Comparison of ENCODE assay signal across 8 mouse cellular contexts in the genomic region with DNA sequence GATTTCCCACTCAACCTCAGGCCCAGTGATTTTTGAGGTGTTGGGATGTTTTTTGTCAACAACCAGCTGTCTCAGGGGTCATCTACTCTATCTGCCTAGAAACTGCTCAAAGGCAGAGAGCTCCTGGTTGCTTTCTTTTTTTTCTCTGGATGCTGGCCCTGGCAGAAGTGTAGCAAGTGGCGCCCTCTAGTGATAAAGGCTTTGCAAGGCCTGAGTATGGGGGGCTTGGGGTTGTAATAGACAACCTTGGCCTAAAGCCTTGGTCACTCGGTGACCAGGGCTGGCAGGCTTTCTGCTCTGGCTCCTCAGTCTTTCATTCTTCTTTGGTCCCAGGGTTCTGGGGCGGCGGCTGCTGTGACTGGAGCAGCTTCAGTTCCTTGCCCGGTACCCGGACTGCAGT.
A peak's percentile ranks its signal among the peaks of the same experiment; 100 is the strongest.
DNase-seq lines count a peak whose midpoint lies in the region; ATAC-seq and TF ChIP-seq lines count a peak whose summit lies in the region.
"Had no signal": no experiment of that assay in that cellular context is flagged by ENCODE, and none has a peak within 500 bp of the region (broad histone marks: within the 10 kb centered on the region; RNA-seq: fewer than 3 reads in every experiment).

No protein-coding gene starts in this region.

- no peak overlapping the region for H3K27ac ChIP-seq in ES-Bruce4 (ENCODE audit: insufficient read depth, low read length)
- H3K27ac ChIP-seq in hindbrain, embryonic 16.5 days (ENCODE audit: low read depth, low read length), result no peak overlapping the region

- no peak for TF ChIP-seq POLR2A in ES-Bruce4 (IDR thresholded peaks at IDR 0.05; ENCODE audit: insufficient read depth, low read length)

- TF ChIP-seq EP300 in ES-Bruce4 (IDR thresholded peaks at IDR 0.05; ENCODE audit: insufficient read depth, low read depth, low read length), result no peak

- no peak overlapping the region for H3K9ac ChIP-seq in ES-Bruce4 (ENCODE audit: low read depth, poor library complexity, severe bottlenecking)
- no peak overlapping the region for H3K9ac ChIP-seq in hindbrain, embryonic 16.5 days (ENCODE audit: low read depth, low read length)
- H3K9ac ChIP-seq: kidney, embryonic 15.5 days had no signal

- no peak overlapping the region for H3K4me3 ChIP-seq in ES-Bruce4 (ENCODE audit: low read depth, low read length)
- H3K4me3 ChIP-seq in hindbrain, embryonic 16.5 days (ENCODE audit: low read length), result no peak overlapping the region
- H3K4me3 ChIP-seq: kidney, embryonic 15.5 days had no signal

- peak; percentile 53 for TF ChIP-seq CTCF in ES-Bruce4 (IDR thresholded peaks at IDR 0.05; ENCODE audit: low read depth, low read length)

- ATAC-seq in hindbrain, embryonic 16.5 days, result peak; percentile 43; the same call in 1 of the 2 replicates

- intact Hi-C loops in gastrocnemius, postnatal 36 days (cut with DNase I), result no loop called here

- H3K4me2 ChIP-seq in hindbrain, embryonic 16.5 days (ENCODE audit: low read length), result no peak overlapping the region
- H3K4me2 ChIP-seq: kidney, embryonic 15.5 days had no signal

- no peaks in the 10 kb centered on the region for H3K4me1 ChIP-seq in ES-Bruce4 (ENCODE audit: control insufficient read depth, insufficient read depth, low read length)
- peaks cover 8% of the 10 kb centered on the region for H3K4me1 ChIP-seq in hindbrain, embryonic 16.5 days (ENCODE audit: control insufficient read depth, insufficient read depth, low read depth, low read length)

- no peaks in the 10 kb centered on the region for H3K36me3 ChIP-seq in ES-Bruce4 (ENCODE audit: control insufficient read depth, insufficient read depth, low read length, poor library complexity, severe bottlenecking)
- no peaks in the 10 kb centered on the region for H3K36me3 ChIP-seq in hindbrain, embryonic 16.5 days (ENCODE audit: control insufficient read depth, insufficient read depth, low read length)
- H3K36me3 ChIP-seq: kidney, embryonic 15.5 days had no signal

- H3K9me3 ChIP-seq in ES-Bruce4 (replicated peaks; ENCODE audit: control insufficient read depth, insufficient read depth, low read length, poor library complexity, severe bottlenecking), result no peaks in the 10 kb centered on the region
- no peaks in the 10 kb centered on the region for H3K9me3 ChIP-seq in hindbrain, embryonic 16.5 days (ENCODE audit: control insufficient read depth, low read length)
- H3K9me3 ChIP-seq: kidney, embryonic 15.5 days had no signal

- peak; percentile 35 for DNase-seq in kidney, postnatal 10 days
- no peak for DNase-seq in kidney, postnatal 14 days
- peak; percentile 58 for DNase-seq in 3134 (ENCODE audit: extremely low read depth, insufficient read length, low spot score)
- DNase-seq in ovary, postnatal 36 days (ENCODE audit: low spot score), result no peak
- no peak for DNase-seq in gastrocnemius, postnatal 36 days

- no peaks in the 10 kb centered on the region for H3K27me3 ChIP-seq in ES-Bruce4 (ENCODE audit: control insufficient read depth, insufficient read depth, low read length, poor library complexity, severe bottlenecking)
- H3K27me3 ChIP-seq in hindbrain, embryonic 16.5 days (replicated peaks; ENCODE audit: control insufficient read depth, insufficient read depth, low read length), result no peaks in the 10 kb centered on the region; the same call in 1 of the 2 replicates
- H3K27me3 ChIP-seq: kidney, embryonic 15.5 days had no signal

- 54% methylated on average over 6 of the region's 6 CpGs for WGBS in hindbrain, embryonic 16.5 days

Comparison
In these comparisons a context has a peak if more than half of its experiments do, and no peak if none do; other contexts are left out.
1. DNase-seq: peak in kidney, postnatal 10 days (single experiment) and 3134 (single experiment); none in kidney, postnatal 14 days (single experiment), ovary, postnatal 36 days (single experiment) and gastrocnemius, postnatal 36 days (0 of 2).